Mouse (Mus musculus) erythroblast, embryonic 14.5 days (primary cell): Measurements from ENCODE around the gene Rbfox3. TPM values are rescaled to one million over a fixed set of nuclear protein-coding genes. Genes with fewer than 3 reads are reported as not detected.

Source experiments
- H3K27me3 ChIP-seq: 2 replicates; pipeline ENCODE4 v1.6.1; 2012; ENCODE audit warnings: inconsistent platforms; ENCODE audit not compliant: control insufficient read depth
- H3K36me3 ChIP-seq: 2 replicates; pipeline ENCODE4 v1.6.1; 2012; ENCODE audit warnings: mild to moderate bottlenecking, inconsistent platforms; ENCODE audit not compliant: control insufficient read depth
- H3K4me1 ChIP-seq: 2 replicates; pipeline ENCODE4 v1.6.1; 2012; ENCODE audit warnings: inconsistent platforms; ENCODE audit not compliant: control insufficient read depth
- H3K4me3 ChIP-seq: replicated peaks from 2 replicates; pipeline ENCODE3; 2012; ENCODE audit warnings: moderate library complexity, mild to moderate bottlenecking, inconsistent platforms
- H3K9me3 ChIP-seq: 2 replicates; pipeline ENCODE4 v1.6.1; 2012; ENCODE audit warnings: low read length, inconsistent platforms, mixed read lengths; ENCODE audit not compliant: control insufficient read depth
- GATA1 ChIP-seq: IDR thresholded peaks from 2 replicates; pipeline ENCODE4 v1.6.1; 2012; ENCODE audit warnings: low read length, inconsistent platforms, mixed read lengths
- TAL1 ChIP-seq: IDR thresholded peaks from 3 replicates; pipeline ENCODE4 v1.6.1; 2012; ENCODE audit warnings: low read length, inconsistent platforms, mixed read lengths
- polyA plus RNA-seq: library from polyadenylated mRNA; stranded (reverse); fragments of >175 nt; gene quantifications from 2 replicates; pipeline ENCODE4 v1.2.3, GENCODE M21; 2012

Gene Rbfox3
- polyA plus RNA-seq, 1 experiment, result 0.02 TPM

DNA sequence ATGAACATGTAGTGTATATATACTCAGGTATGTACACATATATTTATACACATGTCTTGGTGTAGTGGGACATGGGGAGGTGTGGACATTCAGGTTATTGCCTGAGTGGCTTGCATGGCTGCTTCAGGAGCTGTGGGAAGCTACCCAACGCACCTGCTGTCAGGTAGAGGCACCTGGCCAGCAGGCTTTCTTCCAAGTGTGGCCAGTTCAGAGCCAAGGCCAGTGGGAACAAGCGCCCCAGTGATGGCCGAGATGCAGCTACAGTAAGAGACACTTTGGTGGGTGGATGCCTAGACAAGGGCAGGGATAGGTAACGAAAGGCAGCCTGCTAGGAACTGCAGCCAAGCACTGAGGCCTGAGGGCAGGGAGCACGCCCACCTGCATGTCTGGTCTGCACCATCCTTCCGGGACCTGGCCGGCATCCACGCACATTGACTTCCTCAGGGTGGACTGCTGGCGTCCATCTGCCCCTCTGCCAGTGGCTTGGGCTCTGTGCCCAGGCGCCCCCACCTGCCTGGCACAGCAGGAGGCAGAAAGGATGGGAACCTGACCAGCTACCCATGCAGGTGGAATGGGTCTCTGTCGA lies 160.6 kb downstream of the Rbfox3 start:
- Histone ChIP-seq H3K4me3 (no peak overlapping the region), H3K4me1 (no peaks in the 10 kb centered on the region), H3K9me3 (no peaks in the 10 kb centered on the region), H3K36me3 (no peaks in the 10 kb centered on the region), H3K27me3 (no peaks in the 10 kb centered on the region; the same call in 1 of the 2 replicates)
- no peak for TF ChIP-seq TAL1
- TF ChIP-seq GATA1, result no peak

DNA sequence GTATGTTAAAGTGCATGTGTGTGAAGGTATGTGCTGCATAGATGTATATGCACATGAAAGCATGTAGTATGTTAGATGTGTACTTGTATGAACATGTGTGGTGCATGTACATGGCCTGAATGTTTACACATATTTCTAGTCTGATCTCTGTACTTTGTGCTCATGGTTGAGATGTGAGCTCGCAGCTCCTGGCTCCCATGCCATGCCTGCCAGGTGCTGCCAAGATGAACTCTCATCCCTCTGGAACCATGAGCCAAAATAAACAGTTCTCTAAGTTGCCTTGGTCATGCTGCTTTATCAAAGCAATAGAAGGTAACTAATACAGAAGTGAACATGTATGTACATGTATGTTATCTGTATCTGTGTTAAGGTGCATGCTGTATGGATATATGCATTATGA lies 161.9 kb downstream of the Rbfox3 start:
- TF ChIP-seq TAL1, result no peak
- no peak for TF ChIP-seq GATA1
- no peaks in the 10 kb centered on the region for H3K9me3 ChIP-seq

DNA sequence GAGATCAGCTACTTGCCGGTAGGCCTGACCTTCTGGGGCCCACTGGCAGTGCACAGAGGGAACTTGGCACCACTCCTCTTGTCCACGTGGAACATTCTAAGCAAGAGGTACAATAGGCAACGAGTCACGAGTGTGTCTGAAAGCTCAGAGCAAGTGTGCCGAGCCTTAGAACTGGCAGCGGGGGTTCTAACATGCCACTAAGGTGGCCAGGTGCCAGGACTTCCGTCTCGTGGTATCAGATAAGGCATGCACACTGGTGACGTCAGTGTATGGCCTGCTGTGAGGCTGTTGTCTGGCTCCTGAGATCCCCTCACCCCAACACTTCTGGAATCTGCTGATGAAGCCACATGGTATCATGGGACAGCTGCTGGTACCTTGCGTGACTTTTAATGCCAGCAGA lies 162.8 kb downstream of the Rbfox3 start:
- H3K36me3 ChIP-seq, result no peaks in the 10 kb centered on the region
- TF ChIP-seq GATA1 (no peak), TAL1 (no peak)
- H3K4me1 ChIP-seq, result no peaks in the 10 kb centered on the region
- peaks cover 13% of the 10 kb centered on the region for H3K27me3 ChIP-seq
- no peaks in the 10 kb centered on the region for H3K9me3 ChIP-seq
- no peak overlapping the region for H3K4me3 ChIP-seq

More for the DNA sequence above, 161.9 kb downstream of the Rbfox3 start:
- H3K27me3 ChIP-seq, result peaks cover 6% of the 10 kb centered on the region; the same call in 1 of the 2 replicates
- H3K4me1 ChIP-seq, result no peaks in the 10 kb centered on the region
- no peak overlapping the region for H3K4me3 ChIP-seq
- no peaks in the 10 kb centered on the region for H3K36me3 ChIP-seq

DNA sequence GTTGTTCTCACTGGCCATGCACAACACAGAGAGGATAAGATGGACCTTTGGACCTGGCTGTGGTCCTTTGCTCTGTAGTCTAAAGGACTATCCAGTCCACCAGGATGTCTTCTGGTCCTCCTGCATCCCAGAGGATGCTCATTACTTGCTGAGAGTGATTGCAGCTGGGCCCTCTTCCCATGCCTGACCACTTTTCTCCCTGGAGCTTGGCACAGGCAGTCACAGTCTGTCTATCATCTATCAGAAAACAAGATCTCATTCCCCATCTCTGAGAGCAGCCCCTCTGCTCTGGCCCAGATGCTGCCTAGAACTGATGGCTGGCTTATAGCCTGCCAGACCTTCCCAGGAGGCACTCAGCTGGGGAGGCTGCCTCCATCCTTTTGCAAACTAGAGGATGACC lies 166.1 kb downstream of the Rbfox3 start:
- no peaks in the 10 kb centered on the region for H3K36me3 ChIP-seq
- no peaks in the 10 kb centered on the region for H3K4me1 ChIP-seq
- no peaks in the 10 kb centered on the region for H3K9me3 ChIP-seq
- H3K27me3 ChIP-seq, result peaks cover 13% of the 10 kb centered on the region
- no peak overlapping the region for H3K4me3 ChIP-seq
- TF ChIP-seq GATA1, result no peak
- TF ChIP-seq TAL1, result no peak

DNA sequence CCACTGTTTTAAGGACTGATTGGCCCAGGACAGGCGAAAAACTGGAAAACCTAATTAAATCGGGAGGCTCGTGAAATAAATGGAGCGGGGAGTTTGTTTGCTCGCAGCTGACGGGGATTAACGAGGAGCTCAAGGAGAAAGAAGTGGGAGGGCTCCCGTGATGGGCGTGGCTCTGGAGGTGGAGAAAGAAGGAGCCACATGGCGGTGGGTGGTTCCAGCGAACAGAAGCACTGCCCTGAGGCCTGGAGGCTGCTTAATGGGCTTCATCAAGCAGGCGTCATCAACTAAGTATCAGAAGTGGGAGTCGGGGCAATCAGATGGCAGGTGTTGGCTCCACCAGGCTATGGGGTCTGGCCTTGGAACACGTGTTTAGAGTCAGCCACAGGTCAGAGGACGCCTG lies 166.6 kb downstream of the Rbfox3 start:
- no peak overlapping the region for H3K4me3 ChIP-seq

DNA sequence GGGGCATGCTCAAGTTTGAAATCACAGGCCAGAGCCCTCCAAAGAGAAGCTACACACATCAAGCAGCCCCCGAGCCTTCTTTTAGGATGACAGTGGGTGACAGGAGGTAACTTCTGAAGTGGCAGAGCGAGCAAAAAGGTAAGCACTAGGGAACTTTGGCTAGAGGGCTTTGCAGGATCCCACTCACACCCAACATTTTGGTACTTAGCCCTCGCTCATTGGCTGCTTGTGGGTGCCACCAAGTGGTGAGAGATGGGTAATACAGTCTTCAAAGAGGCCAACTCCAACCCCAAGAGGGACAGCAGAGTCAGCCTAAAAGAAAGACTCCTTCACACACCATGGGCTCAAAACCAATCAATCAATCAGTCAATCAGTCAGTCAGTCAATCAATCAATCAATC lies 168.6 kb downstream of the Rbfox3 start:
- H3K4me3 ChIP-seq, result no peak overlapping the region
- TF ChIP-seq TAL1 (no peak), GATA1 (no peak)
- no peaks in the 10 kb centered on the region for H3K4me1 ChIP-seq
- no peaks in the 10 kb centered on the region for H3K36me3 ChIP-seq
- H3K9me3 ChIP-seq, result no peaks in the 10 kb centered on the region
- H3K27me3 ChIP-seq, result peaks cover 13% of the 10 kb centered on the region

More for the DNA sequence above, 166.6 kb downstream of the Rbfox3 start:
- no peak for TF ChIP-seq TAL1
- Histone ChIP-seq H3K27me3 (peaks cover 13% of the 10 kb centered on the region), H3K4me1 (no peaks in the 10 kb centered on the region), H3K9me3 (no peaks in the 10 kb centered on the region), H3K36me3 (no peaks in the 10 kb centered on the region)

DNA sequence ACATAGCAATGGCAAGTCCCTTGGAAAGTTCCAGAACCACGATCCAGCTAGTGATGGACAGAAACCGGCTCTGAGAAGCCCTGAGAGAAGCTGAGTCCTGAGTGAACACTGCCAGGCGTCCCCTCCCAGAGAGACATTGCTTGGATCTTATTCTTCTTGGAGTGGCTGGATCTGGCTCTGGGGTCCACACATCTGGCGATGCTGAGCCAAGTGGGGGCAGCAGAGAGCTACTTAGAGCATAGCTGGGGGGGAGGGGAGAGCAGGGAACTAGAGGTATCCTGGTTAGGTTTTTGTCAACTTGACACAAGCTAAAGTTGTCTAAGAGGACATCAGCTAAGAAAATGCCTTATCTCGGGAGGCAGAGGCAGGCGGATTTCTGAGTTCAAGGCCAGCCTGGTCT lies 170.1 kb downstream of the Rbfox3 start:
- TF ChIP-seq GATA1 (no peak), TAL1 (no peak)
- Histone ChIP-seq H3K27me3 (peaks cover 13% of the 10 kb centered on the region), H3K4me1 (no peaks in the 10 kb centered on the region), H3K4me3 (no peak overlapping the region), H3K36me3 (no peaks in the 10 kb centered on the region), H3K9me3 (no peaks in the 10 kb centered on the region)

DNA sequence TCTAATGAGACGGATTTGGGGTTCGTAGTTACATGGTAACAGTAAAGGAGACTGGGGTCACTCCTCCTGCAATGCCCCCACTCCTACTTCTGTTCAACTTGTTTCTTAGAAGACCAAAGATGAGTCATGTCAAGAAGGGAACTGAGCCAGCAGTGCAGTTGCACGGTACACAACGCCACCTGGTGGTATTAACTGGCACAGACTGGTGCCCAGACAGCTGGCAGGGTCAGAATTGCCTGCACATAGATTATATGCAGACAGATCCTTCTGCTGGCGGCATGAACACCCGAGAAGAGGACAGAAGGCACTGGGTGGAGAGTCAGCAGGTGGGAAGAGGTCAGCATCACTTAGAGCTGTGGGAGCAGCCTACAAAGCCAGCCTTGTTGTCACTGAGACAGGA lies 171.4 kb downstream of the Rbfox3 start:
- Histone ChIP-seq H3K4me1 (no peaks in the 10 kb centered on the region), H3K9me3 (no peaks in the 10 kb centered on the region), H3K4me3 (no peak overlapping the region), H3K36me3 (no peaks in the 10 kb centered on the region), H3K27me3 (peaks cover 10% of the 10 kb centered on the region)
- TF ChIP-seq GATA1 (no peak), TAL1 (no peak)

DNA sequence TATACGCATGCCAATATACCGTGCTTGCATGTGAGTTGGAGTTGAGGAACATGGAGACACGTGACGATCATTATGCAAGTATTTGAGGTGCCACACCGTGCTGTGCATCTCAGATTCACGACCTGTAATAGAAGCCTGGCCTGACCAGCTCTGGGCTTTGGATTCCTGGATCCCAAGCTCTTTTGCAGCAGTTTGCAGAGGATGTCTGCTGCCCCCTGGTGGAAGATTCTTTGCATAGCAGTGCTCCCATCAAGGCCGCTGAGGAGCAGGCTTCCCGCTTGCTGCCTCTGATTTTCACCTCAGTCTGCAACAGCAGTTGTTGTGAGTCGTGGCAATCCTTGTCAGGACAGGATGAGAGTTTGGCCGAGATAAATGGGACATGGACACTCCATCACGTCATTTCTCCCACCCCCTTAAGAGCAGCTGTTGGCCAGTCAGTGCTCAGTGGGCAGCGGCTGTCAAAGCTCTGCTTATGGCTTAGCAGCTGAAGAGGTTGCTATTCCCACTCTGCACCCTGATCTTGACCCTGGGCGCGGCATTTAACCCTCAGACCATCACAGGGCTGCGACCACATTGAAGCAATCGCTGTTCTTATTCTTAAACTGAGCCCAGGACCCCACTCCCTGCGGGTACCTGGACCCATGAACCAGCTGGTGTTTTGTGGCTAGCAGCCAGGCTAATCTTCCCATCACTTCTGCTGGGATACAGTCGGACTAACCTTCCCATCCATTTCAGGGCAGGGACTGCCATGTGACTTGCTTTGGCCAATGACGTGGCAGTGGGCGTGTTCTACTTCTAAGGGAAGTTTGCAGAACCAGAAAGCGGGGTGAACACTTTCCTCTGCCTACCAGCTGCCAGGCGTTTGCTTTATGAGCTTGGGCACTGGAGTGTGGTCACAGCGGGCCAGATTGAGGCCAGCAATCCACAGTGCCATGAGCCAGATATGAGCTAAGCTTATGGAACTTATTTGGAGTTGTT lies 172.3 kb downstream of the Rbfox3 start:
- H3K27me3 ChIP-seq, result peaks cover 3% of the 10 kb centered on the region
- H3K4me1 ChIP-seq, result no peaks in the 10 kb centered on the region
- TF ChIP-seq GATA1 (no peak), TAL1 (no peak)
- H3K36me3 ChIP-seq, result no peaks in the 10 kb centered on the region
- no peaks in the 10 kb centered on the region for H3K9me3 ChIP-seq
- no peak overlapping the region for H3K4me3 ChIP-seq
